Mouse (Mus musculus): ENCODE measurements around the gene Bahcc1. TPM values are rescaled to one million over a fixed set of nuclear protein-coding genes. Genes with fewer than 3 reads are reported as not detected.

The Bahcc1 gene
- polyA plus RNA-seq, 1 experiment, result 9.2 TPM

DNA sequence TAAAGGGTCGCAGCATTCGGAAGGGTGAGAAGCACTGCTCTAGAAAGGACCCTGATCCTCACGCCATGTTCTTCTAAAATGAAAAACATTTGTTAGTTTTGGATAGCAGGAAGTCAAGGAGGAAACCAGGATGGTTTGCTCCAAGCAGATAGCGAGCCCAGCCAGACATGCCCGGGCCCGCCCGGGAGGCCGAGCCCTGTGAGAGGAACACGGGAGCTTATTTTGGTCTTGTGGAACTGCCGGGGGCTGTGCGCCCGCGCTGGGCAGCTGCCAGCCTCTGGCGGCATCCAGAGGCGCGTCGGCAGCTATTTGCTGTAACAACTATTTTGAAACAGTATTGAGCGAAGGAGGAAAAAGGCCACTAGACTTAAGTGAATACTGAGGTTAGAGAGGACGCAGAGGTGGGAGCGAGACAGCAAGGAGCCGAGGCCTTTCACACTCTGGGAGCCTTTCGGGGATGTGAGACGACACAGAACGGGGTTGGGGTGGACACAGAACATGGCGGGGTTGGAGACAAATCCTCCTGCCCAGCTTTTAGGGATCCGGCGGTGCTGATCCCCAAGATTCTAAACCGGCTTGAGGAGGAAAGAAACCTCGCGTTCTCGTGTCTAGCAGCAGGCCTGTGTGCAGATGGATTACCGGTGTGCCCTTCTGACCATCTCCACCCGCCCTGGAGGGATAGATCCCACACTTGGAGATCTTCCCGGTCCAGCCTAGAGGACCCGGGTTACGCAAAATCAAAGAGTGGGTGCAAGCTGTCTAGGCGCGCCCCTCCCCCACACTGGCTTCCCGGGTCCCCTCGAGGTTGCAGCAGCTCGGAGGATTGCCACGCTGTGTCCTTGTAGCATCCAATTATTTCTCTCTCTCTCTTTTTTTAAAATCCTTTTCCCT, 2.6 kb upstream of the Bahcc1 start:
- peaks cover 18% of the 10 kb centered on the region for H3K4me1 ChIP-seq (ENCODE audit: control insufficient read depth, insufficient read depth, low read length)
- no peaks in the 10 kb centered on the region for H3K36me3 ChIP-seq (ENCODE audit: control insufficient read depth, insufficient read depth, low read length)
- 2% methylated on average over 42 of the region's 42 CpGs for WGBS
- DNase-seq, result peak; percentile 91
- H3K27me3 ChIP-seq (replicated peaks; ENCODE audit: control insufficient read depth, insufficient read depth, low read length), result no peaks in the 10 kb centered on the region
- TF ChIP-seq CTCF (conservative IDR thresholded peaks at IDR 0.05; ENCODE audit: insufficient read depth, insufficient read length, low read depth, low read length), result no peak
- TF ChIP-seq POLR2A (IDR thresholded peaks at IDR 0.05; ENCODE audit: low read depth, low read length), result no peak
- peak overlapping the region; percentile 67 for H3K27ac ChIP-seq (ENCODE audit: insufficient read depth, low read depth, low read length)
- peak overlapping the region; percentile 78 for H3K4me3 ChIP-seq (ENCODE audit: insufficient read depth, low read depth, low read length)

DNA sequence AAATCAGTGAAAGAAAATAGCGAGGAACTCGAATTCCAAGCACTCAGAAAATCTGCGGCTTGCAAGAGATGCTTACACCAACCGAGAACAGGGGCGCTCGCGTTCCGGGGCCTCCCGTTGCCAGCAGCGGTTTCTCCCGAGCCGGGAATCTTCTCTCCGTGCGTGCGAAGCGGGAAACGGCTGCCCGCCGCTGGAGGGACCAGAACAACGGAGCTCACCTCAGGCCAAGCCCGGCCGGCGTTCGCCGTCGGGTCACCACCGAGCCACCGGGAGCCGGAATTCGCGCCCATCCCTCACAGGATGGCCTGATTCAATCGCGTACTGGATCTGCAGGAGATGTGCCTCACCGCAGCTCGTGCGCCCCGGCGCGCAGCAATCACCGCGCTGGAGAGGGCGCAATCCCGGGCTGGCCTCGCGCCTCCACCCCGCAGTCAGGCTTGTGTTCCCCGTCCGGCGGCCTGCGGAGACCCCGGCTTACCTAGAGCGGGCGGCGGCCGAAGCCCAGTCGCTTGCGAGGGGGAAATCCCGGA, 1.8 kb upstream of the Bahcc1 start:
- peak; percentile 63 for DNase-seq
- Histone ChIP-seq H3K27ac (ENCODE audit: insufficient read depth, low read depth, low read length) (peak overlapping the region; percentile 67), H3K27me3 (replicated peaks; ENCODE audit: control insufficient read depth, insufficient read depth, low read length) (no peaks in the 10 kb centered on the region), H3K36me3 (ENCODE audit: control insufficient read depth, insufficient read depth, low read length) (no peaks in the 10 kb centered on the region), H3K4me3 (ENCODE audit: insufficient read depth, low read depth, low read length) (peak overlapping the region; percentile 78), H3K4me1 (ENCODE audit: control insufficient read depth, insufficient read depth, low read length) (peaks cover 18% of the 10 kb centered on the region)
- TF ChIP-seq CTCF (conservative IDR thresholded peaks at IDR 0.05; ENCODE audit: insufficient read depth, insufficient read length, low read depth, low read length), result no peak
- no peak for TF ChIP-seq POLR2A (IDR thresholded peaks at IDR 0.05; ENCODE audit: low read depth, low read length)
- WGBS, result under 1% methylated on average over 58 of the region's 58 CpGs

DNA sequence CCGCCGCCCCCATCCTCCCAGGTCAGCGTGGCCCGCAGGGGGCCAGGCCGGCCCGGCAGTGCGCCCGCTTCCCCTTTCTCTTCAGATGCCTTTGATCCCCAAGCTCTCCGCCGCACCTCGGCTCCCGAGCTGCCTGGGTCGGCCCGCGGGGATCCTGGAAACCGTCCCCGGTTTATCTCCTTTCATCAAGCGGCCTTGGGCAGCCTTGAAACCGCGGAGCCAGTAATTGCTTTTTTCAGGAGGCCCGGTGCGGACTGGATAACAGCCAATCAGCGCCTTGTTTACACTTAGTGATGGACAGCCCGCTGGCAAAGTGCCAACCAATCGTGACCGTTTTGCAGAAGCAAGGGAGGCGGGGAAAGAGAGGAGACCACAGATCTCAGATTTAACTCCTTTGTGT, 1.4 kb upstream of the Bahcc1 start:
- Histone ChIP-seq H3K36me3 (ENCODE audit: control insufficient read depth, insufficient read depth, low read length) (no peaks in the 10 kb centered on the region), H3K4me3 (ENCODE audit: insufficient read depth, low read depth, low read length) (peak overlapping the region; percentile 78), H3K27ac (ENCODE audit: insufficient read depth, low read depth, low read length) (peak overlapping the region; percentile 67), H3K27me3 (replicated peaks; ENCODE audit: control insufficient read depth, insufficient read depth, low read length) (no peaks in the 10 kb centered on the region), H3K4me1 (ENCODE audit: control insufficient read depth, insufficient read depth, low read length) (peaks cover 18% of the 10 kb centered on the region)
- DNase-seq, result peak; percentile 100
- under 1% methylated on average over 27 of the region's 27 CpGs for WGBS
- TF ChIP-seq CTCF (conservative IDR thresholded peaks at IDR 0.05; ENCODE audit: insufficient read depth, insufficient read length, low read depth, low read length), result no peak
- TF ChIP-seq POLR2A (IDR thresholded peaks at IDR 0.05; ENCODE audit: low read depth, low read length), result peak; percentile 24

DNA sequence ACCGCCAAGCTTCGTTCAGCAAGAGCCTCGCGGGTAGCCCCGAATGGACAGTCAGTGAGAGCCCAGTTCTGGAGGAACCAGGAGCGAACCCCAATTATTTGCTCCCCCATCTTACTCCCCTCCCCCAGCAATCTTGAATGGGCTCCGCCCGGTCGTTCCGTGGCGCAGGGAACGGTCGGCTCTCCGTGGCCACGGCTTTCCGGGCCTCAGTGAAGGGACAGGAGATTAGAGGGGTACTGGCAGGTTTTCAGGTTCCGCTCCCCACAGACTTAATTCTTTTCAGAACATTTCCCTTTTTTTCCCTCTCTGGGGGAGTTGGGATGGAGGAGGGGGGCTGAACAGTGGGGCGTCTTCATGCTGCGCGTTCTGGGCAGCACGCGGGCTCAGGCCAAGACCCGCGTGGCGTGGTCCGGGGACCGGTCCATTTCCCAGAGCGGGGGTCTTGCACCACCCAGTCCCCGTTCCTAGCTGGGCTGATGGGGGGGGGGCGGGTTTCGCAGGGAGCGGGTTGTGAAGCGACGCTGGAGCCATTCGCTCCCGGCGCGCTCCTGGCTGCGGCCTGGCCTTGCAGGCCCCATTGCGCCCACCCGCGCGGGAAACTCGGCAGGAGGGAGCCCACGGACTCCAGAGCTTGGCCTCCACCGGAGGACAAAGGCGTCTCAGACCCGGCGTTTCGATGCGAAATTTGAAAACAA, 841 bp downstream of the Bahcc1 start:
- Histone ChIP-seq H3K4me1 (ENCODE audit: control insufficient read depth, insufficient read depth, low read length) (peaks cover 13% of the 10 kb centered on the region), H3K4me3 (ENCODE audit: insufficient read depth, low read depth, low read length) (peak overlapping the region; percentile 73), H3K27ac (ENCODE audit: insufficient read depth, low read depth, low read length) (peak overlapping the region; percentile 85), H3K27me3 (replicated peaks; ENCODE audit: control insufficient read depth, insufficient read depth, low read length) (no peaks in the 10 kb centered on the region), H3K36me3 (ENCODE audit: control insufficient read depth, insufficient read depth, low read length) (no peaks in the 10 kb centered on the region)
- DNase-seq, result peak; percentile 68
- TF ChIP-seq CTCF (conservative IDR thresholded peaks at IDR 0.05; ENCODE audit: insufficient read depth, insufficient read length, low read depth, low read length) (no peak), POLR2A (IDR thresholded peaks at IDR 0.05; ENCODE audit: low read depth, low read length) (no peak)
- WGBS, result under 1% methylated on average over 51 of the region's 51 CpGs

DNA sequence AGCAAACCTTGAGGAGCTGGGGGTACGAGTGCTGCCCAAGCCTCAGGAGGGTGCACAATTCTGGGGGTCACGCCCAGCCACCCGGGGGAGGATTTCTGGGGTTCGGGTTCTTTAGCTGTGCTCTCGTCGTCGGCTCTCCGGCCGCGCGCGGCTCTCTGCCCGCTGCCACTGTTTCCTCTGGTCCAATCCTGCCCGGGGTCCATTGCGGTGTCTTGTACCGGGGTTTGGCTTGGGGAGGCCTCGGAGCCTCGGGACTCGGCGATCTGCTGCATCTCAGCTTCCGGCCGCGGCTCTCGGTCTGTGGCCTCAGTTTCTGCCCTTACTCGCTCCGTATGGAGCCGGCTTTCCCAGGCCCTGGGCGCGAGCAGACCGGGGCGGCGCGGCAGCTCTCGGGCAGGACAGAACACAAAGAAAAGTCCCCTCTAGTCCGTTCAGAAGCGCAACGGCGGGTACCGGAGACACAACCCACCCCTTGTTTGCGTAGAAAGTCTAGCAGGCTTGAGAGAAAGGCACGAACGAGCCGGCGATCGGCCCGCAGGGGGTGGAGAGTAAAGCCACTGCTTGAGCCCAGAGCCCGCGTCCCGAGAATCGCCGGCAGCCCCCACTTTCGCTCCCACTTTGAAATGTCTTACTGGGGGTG, 1.5 kb downstream of the Bahcc1 start:
- under 1% methylated on average over 52 of the region's 52 CpGs for WGBS
- peak; percentile 72 for DNase-seq
- Histone ChIP-seq H3K27ac (ENCODE audit: insufficient read depth, low read depth, low read length) (peak overlapping the region; percentile 85), H3K4me1 (ENCODE audit: control insufficient read depth, insufficient read depth, low read length) (peaks cover 15% of the 10 kb centered on the region), H3K27me3 (replicated peaks; ENCODE audit: control insufficient read depth, insufficient read depth, low read length) (no peaks in the 10 kb centered on the region), H3K4me3 (ENCODE audit: insufficient read depth, low read depth, low read length) (peak overlapping the region; percentile 73), H3K36me3 (ENCODE audit: control insufficient read depth, insufficient read depth, low read length) (no peaks in the 10 kb centered on the region)
- TF ChIP-seq POLR2A (IDR thresholded peaks at IDR 0.05; ENCODE audit: low read depth, low read length) (no peak), CTCF (conservative IDR thresholded peaks at IDR 0.05; ENCODE audit: insufficient read depth, insufficient read length, low read depth, low read length) (no peak)

DNA sequence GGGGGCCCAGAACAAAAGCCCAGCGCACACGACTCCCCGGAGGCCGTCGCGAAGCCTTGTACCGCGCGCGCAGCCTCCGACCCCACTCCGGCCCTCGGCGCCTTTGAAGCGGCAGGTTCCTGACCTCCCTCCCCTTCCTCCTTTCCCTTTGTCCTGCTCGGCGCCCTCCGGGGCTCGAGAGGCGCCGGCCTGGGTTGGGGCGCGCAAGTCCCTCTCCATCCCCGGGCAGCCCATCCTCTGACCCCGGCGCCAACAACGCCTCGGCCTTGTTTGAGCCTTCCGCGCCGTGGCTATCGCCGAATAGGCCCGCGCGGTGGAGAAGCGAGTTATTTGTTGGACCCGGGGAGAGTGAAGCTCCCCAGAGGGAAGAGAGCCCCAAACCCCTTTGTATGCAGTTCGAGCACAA, 2.0 kb downstream of the Bahcc1 start:
- Histone ChIP-seq H3K4me3 (ENCODE audit: insufficient read depth, low read depth, low read length) (peak overlapping the region; percentile 73), H3K36me3 (ENCODE audit: control insufficient read depth, insufficient read depth, low read length) (no peaks in the 10 kb centered on the region), H3K4me1 (ENCODE audit: control insufficient read depth, insufficient read depth, low read length) (peaks cover 14% of the 10 kb centered on the region), H3K27me3 (replicated peaks; ENCODE audit: control insufficient read depth, insufficient read depth, low read length) (no peaks in the 10 kb centered on the region), H3K27ac (ENCODE audit: insufficient read depth, low read depth, low read length) (peak overlapping the region; percentile 85)
- no peak for TF ChIP-seq POLR2A (IDR thresholded peaks at IDR 0.05; ENCODE audit: low read depth, low read length)
- TF ChIP-seq CTCF (conservative IDR thresholded peaks at IDR 0.05; ENCODE audit: insufficient read depth, insufficient read length, low read depth, low read length), result no peak
- under 1% methylated on average over 39 of the region's 39 CpGs for WGBS
- peak; percentile 73 for DNase-seq

All from kidney, adult 2 months (tissue).